Mouse (Mus musculus) left cerebral cortex, postnatal 10 days (tissue): Measurements from ENCODE around the gene Jtb. TPM values are rescaled to one million over a fixed set of nuclear protein-coding genes. Genes with fewer than 3 reads are reported as not detected.

Experiments
- DNase-seq, 2 experiments: peaks; one replicate each; pipeline ENCODE4 v3.0.0; 2021 to 2022; ENCODE audit warnings: low spot score in 2 of 2, mixed read lengths in 1 of 2; ENCODE audit errors: extremely low spot score in 1 of 2
- intact Hi-C: fragments of 180-260 bp; cut with DNase I; formaldehyde crosslinking; loops from one replicate; pipeline ENCODE4 v1.15.1; 2025
- total RNA-seq, 2 experiments: library from RNA; stranded (reverse); gene quantifications; 2 replicates each; pipeline ENCODE4 v1.2.3; 2021

The Jtb gene
- total RNA-seq, 2 experiments from 2014 or later = 43.7 to 44.4 TPM

- peak in 1 of 2 experiments; percentile 76 for DNase-seq
- intact Hi-C loops = no loop called here
Measured at GRCm38 (mm10) chr3:90254419-90255193, 23.2 kb downstream of the Jtb start.

GRCm38 (mm10) chr3:90255194-90255565 is 23.8 kb downstream of the Jtb start:
- intact Hi-C loops = no loop called here
- no peak for DNase-seq

- intact Hi-C loops = no loop called here
- DNase-seq = no peak
Measured at GRCm38 (mm10) chr3:90255784-90256353, 24.5 kb downstream of the Jtb start.

- no peak for DNase-seq
- intact Hi-C loops = no loop called here
Measured at GRCm38 (mm10) chr3:90256731-90257530, 25.5 kb downstream of the Jtb start.

- intact Hi-C loops = no loop called here
- DNase-seq = no peak
Measured at GRCm38 (mm10) chr3:90258521-90258920, 27.1 kb downstream of the Jtb start.

- intact Hi-C loops = no loop called here
- no peak for DNase-seq
Measured at GRCm38 (mm10) chr3:90263121-90263771, 31.8 kb downstream of the Jtb start.

- intact Hi-C loops = loop anchor here (5.0 kb wide), 2 partner anchors 88 to 108 kb away; no protein-coding TSS in a partner anchor
- DNase-seq = no peak
Measured at GRCm38 (mm10) chr3:90264687-90265033, 33.3 kb downstream of the Jtb start.

GRCm38 (mm10) chr3:90265034-90265931 is 33.9 kb downstream of the Jtb start, which contains the start of gene Dennd4b:
Gene Dennd4b, plus strand, starts transcription at chr3:90265185.
- peak; percentile 74 to 95 for DNase-seq
- intact Hi-C loops = loop anchor here (5.0 kb wide), 2 partner anchors 87 to 107 kb away; no protein-coding TSS in a partner anchor

- intact Hi-C loops = loop anchor here (5.0 kb wide), 2 partner anchors 86 to 106 kb away; no protein-coding TSS in a partner anchor
- DNase-seq = no peak
Measured at GRCm38 (mm10) chr3:90265932-90266741, 34.7 kb downstream of the Jtb start.

- no peak for DNase-seq
- intact Hi-C loops = loop anchor here (5.0 kb wide), 2 partner anchors 85 to 105 kb away; no protein-coding TSS in a partner anchor
Measured at GRCm38 (mm10) chr3:90266901-90267775, 35.7 kb downstream of the Jtb start.

GRCm38 (mm10) chr3:90268190-90268589 is 36.8 kb downstream of the Jtb start:
- no peak for DNase-seq
- intact Hi-C loops = loop anchor here (5.0 kb wide), 2 partner anchors 84 to 104 kb away; no protein-coding TSS in a partner anchor

- DNase-seq = no peak
- intact Hi-C loops = loop anchor here (5.0 kb wide), 2 partner anchors 83 to 103 kb away; no protein-coding TSS in a partner anchor
Measured at GRCm38 (mm10) chr3:90268971-90269370, 37.6 kb downstream of the Jtb start.

GRCm38 (mm10) chr3:90270784-90271183 is 39.4 kb downstream of the Jtb start:
- intact Hi-C loops = no loop called here
- no peak for DNase-seq

GRCm38 (mm10) chr3:90272170-90272569 is 40.8 kb downstream of the Jtb start:
- intact Hi-C loops = no loop called here
- no peak for DNase-seq

GRCm38 (mm10) chr3:90273855-90274254 is 42.5 kb downstream of the Jtb start:
- no peak for DNase-seq
- intact Hi-C loops = no loop called here

GRCm38 (mm10) chr3:90275286-90275685 is 43.9 kb downstream of the Jtb start:
- DNase-seq = no peak
- intact Hi-C loops = no loop called here
